Mouse (Mus musculus) kidney, embryonic 14.5 days (tissue): Measurements from ENCODE around the gene C1qtnf1. TPM values are rescaled to one million over a fixed set of nuclear protein-coding genes. Genes with fewer than 3 reads are reported as not detected.

Experiments used
- ATAC-seq: fragments of 200-750 bp; cut with Nextera tagmentation; 2 replicates; pipeline ENCODE4 v1.8.0; 2017; ENCODE audit warnings: moderate number of reproducible peaks, mild to moderate bottlenecking, moderate TSS enrichment, moderate library complexity; ENCODE audit not compliant: low FRiP score, low TSS enrichment
- H3K27ac ChIP-seq: fragments of 300-500 bp; sonication (generic); 2 replicates; pipeline ENCODE4 v1.5.1; 2014; ENCODE audit warnings: low read depth, mild to moderate bottlenecking, low read length, moderate library complexity, mixed read lengths
- H3K27me3 ChIP-seq: fragments of 300-500 bp; sonication (generic); 2 replicates; pipeline ENCODE4 v1.6.1; 2014; ENCODE audit warnings: mild to moderate bottlenecking, low read length; ENCODE audit not compliant: control insufficient read depth, insufficient read depth
- H3K36me3 ChIP-seq: fragments of 300-500 bp; sonication (generic); 2 replicates; pipeline ENCODE4 v1.6.1; 2014; ENCODE audit warnings: low read length, mixed read lengths; ENCODE audit not compliant: control insufficient read depth, insufficient read depth
- H3K4me1 ChIP-seq: fragments of 300-500 bp; sonication (generic); 2 replicates; pipeline ENCODE4 v1.6.1; 2014; ENCODE audit warnings: low read length, mixed read lengths; ENCODE audit not compliant: control insufficient read depth, insufficient read depth
- H3K4me2 ChIP-seq: fragments of 300-500 bp; sonication (generic); replicated peaks from 2 replicates; pipeline ENCODE4 v1.6.1; 2014; ENCODE audit warnings: low read depth, mild to moderate bottlenecking, low read length
- H3K4me3 ChIP-seq: fragments of 300-500 bp; sonication (generic); 2 replicates; pipeline ENCODE4 v1.5.1; 2014; ENCODE audit warnings: mild to moderate bottlenecking, low read length
- H3K9ac ChIP-seq: fragments of 300-500 bp; sonication (generic); 2 replicates; pipeline ENCODE4 v1.6.1; 2014; ENCODE audit warnings: low read depth, mild to moderate bottlenecking, low read length, moderate library complexity
- H3K9me3 ChIP-seq: fragments of 300-500 bp; sonication (generic); 2 replicates; pipeline ENCODE4 v1.6.1; 2016; ENCODE audit warnings: low read length; ENCODE audit not compliant: control insufficient read depth
- WGBS: fragments of 180-500 bp; shearing (Covaris S2); extraction: QIAGEN DNeasy Blood & Tissue Kit; methylation state at CpG from one replicate; pipeline ENCODE4 v1.1.7; 2014; 5-methylcytosine and 5-hydroxymethylcytosine counted together
- polyA plus RNA-seq: library from polyadenylated mRNA; unstranded; fragments of >200 nt; fragmentation: Nextera tagmentation; extraction: Ambion mirVana; gene quantifications from 2 replicates; pipeline ENCODE4 v1.2.1, GENCODE M21; 2014

Gene C1qtnf1
- polyA plus RNA-seq, 1 experiment from 2014 or later: 4.0 TPM

GRCm38 (mm10) chr11:118453886-118454671, 26.1 kb downstream of the C1qtnf1 start:
- 72% methylated on average over 11 of the region's 11 CpGs for WGBS
- Histone ChIP-seq H3K4me2 (no peak overlapping the region), H3K27me3 (no peaks in the 10 kb centered on the region), H3K27ac (no peak overlapping the region), H3K9ac (no peak overlapping the region), H3K9me3 (no peaks in the 10 kb centered on the region), H3K4me1 (peaks cover 4% of the 10 kb centered on the region; the same call in 1 of the 2 replicates), H3K36me3 (no peaks in the 10 kb centered on the region), H3K4me3 (no peak overlapping the region)
- ATAC-seq: no peak

DNA sequence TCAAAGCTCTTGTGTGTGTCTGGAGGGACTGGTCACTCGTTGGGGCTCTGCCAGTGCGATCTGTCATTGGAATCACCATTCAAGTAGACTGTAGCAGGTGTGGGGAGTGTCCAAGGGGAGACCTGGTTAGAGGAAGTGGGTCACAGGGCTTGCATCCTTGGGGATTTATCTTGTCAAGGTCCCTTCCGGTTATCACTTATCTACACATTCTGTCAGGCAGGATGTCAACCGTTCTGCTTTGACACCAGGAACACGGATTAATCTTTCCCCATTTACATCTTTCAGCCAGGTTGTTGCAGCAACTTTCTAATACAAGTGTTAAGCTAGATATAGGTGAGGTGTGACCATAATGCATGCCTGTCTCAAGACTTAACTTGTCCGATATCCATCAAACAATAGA, 27.8 kb downstream of the C1qtnf1 start:
- H3K9me3 ChIP-seq: no peaks in the 10 kb centered on the region; the same call in 1 of the 2 replicates
- WGBS: 80% methylated on average over 6 of the region's 6 CpGs

DNA sequence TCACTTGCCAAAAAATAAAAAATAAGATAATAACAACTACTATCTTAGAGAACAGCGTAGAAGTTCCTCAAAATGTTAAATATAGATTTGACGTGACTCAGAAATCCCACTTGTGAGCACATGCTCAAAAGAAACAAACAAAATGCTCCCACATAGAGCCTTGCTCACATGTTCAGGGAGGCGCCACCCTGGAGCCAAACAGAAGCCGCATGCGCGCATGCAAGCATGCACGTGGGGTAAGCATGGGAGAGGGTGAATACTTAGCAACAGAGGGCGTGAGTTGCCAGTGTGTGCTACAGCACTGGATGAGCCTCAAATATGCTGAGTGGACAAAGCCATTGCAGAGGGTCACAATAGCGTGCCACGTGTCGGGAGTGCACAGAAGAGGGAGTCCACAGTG, 28.9 kb downstream of the C1qtnf1 start:
- Histone ChIP-seq H3K27me3 (no peaks in the 10 kb centered on the region), H3K27ac (no peak overlapping the region), H3K4me1 (peaks cover 6% of the 10 kb centered on the region; the same call in 1 of the 2 replicates), H3K4me2 (no peak overlapping the region), H3K36me3 (no peaks in the 10 kb centered on the region), H3K9ac (no peak overlapping the region), H3K4me3 (no peak overlapping the region), H3K9me3 (no peaks in the 10 kb centered on the region; the same call in 1 of the 2 replicates)
- 82% methylated on average over 11 of the region's 11 CpGs for WGBS
- no peak for ATAC-seq

More for the DNA sequence above, 27.8 kb downstream of the C1qtnf1 start:
- H3K27me3 ChIP-seq: no peaks in the 10 kb centered on the region
- no peak overlapping the region for H3K9ac ChIP-seq
- H3K4me1 ChIP-seq: peaks cover 6% of the 10 kb centered on the region; the same call in 1 of the 2 replicates
- H3K36me3 ChIP-seq: no peaks in the 10 kb centered on the region
- ATAC-seq: no peak
- no peak overlapping the region for H3K4me3 ChIP-seq
- H3K4me2 ChIP-seq: no peak overlapping the region
- H3K27ac ChIP-seq: no peak overlapping the region

DNA sequence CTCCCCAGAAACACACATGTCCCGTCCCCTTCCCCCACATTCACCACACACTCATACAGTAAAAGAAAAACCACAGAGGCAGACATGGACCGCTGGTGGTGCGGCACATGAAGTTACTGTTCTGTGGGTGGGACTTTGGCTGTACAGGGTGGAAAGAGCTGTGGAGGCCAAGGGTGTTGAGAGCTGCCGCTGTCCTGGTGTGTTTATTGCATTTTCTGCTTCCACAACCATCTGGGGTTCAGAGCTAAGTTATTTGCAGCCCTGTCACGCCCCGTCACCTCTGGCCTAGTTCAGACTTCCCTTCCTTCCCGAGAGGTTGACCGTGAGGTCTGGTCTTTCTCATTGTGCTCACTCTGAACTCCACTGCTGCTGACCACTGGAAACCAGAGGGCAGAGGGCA, 31.0 kb downstream of the C1qtnf1 start:
- no peak overlapping the region for H3K27ac ChIP-seq
- H3K4me1 ChIP-seq: peaks cover 6% of the 10 kb centered on the region; the same call in 1 of the 2 replicates
- H3K9ac ChIP-seq: no peak overlapping the region
- 13% methylated on average over 8 of the region's 8 CpGs for WGBS
- ATAC-seq: peak; percentile 66
- no peaks in the 10 kb centered on the region; the same call in 1 of the 2 replicates for H3K9me3 ChIP-seq
- no peak overlapping the region for H3K4me3 ChIP-seq
- H3K4me2 ChIP-seq: no peak overlapping the region
- no peaks in the 10 kb centered on the region for H3K36me3 ChIP-seq
- H3K27me3 ChIP-seq: no peaks in the 10 kb centered on the region

- Histone ChIP-seq H3K36me3 (no peaks in the 10 kb centered on the region), H3K27me3 (no peaks in the 10 kb centered on the region), H3K9ac (no peak overlapping the region), H3K9me3 (no peaks in the 10 kb centered on the region; the same call in 1 of the 2 replicates), H3K27ac (no peak overlapping the region), H3K4me2 (no peak overlapping the region), H3K4me3 (no peak overlapping the region), H3K4me1 (peaks cover 6% of the 10 kb centered on the region; the same call in 1 of the 2 replicates)
- ATAC-seq: peak; percentile 13; the same call in 1 of the 2 replicates
- 60% methylated on average over 4 of the region's 4 CpGs for WGBS
Measured at GRCm38 (mm10) chr11:118459536-118459935, 31.5 kb downstream of the C1qtnf1 start.

GRCm38 (mm10) chr11:118460280-118460679, 32.3 kb downstream of the C1qtnf1 start:
- WGBS: 72% methylated on average over 6 of the region's 6 CpGs
- Histone ChIP-seq H3K4me2 (no peak overlapping the region), H3K27me3 (no peaks in the 10 kb centered on the region), H3K9me3 (no peaks in the 10 kb centered on the region; the same call in 1 of the 2 replicates), H3K36me3 (no peaks in the 10 kb centered on the region), H3K27ac (no peak overlapping the region), H3K4me3 (no peak overlapping the region), H3K9ac (no peak overlapping the region), H3K4me1 (peaks cover 6% of the 10 kb centered on the region; the same call in 1 of the 2 replicates)
- ATAC-seq: no peak

DNA sequence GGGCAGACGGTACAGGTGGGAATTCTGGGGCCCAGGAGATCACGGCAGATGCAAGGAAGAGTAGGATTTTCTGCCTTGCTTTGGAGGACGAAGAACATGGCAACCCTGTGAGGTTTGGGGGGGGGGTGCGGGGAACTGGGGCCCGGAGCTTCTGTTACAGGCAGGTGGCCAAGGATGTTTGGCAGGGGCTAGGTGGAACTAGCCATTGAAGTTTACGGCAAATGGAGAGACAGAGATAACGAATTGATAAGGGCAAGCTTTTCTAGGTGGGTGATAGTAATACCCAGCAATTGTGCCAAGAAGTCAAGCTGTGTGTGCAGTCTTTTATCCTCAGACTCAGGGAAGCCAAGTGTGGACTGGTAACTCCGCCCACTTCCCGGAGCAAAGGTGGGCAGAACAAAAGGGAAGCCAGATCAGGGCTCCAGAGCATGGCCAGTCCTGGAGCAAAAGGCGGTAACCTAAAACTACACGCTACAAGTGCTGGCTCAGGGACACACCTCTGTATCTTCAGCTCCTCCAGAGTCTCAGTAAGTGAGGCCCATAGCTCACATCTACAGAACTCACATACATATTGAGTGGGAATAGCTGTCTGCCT, 39.5 kb downstream of the C1qtnf1 start:
- H3K4me3 ChIP-seq: no peak overlapping the region
- H3K36me3 ChIP-seq: no peaks in the 10 kb centered on the region
- H3K4me1 ChIP-seq: 0 out of 2 replicates have a peak, but pooled peaks cover 8% of the 10 kb centered on the region
- H3K9ac ChIP-seq: no peak overlapping the region
- no peaks in the 10 kb centered on the region for H3K9me3 ChIP-seq
- H3K4me2 ChIP-seq: no peak overlapping the region
- WGBS: 60% methylated on average over 11 of the region's 11 CpGs
- no peaks in the 10 kb centered on the region for H3K27me3 ChIP-seq
- ATAC-seq: no peak
- no peak overlapping the region for H3K27ac ChIP-seq

- ATAC-seq: no peak
- 83% methylated on average over 10 of the region's 10 CpGs for WGBS
- H3K9me3 ChIP-seq: no peaks in the 10 kb centered on the region
- no peak overlapping the region for H3K4me3 ChIP-seq
- no peaks in the 10 kb centered on the region for H3K27me3 ChIP-seq
- peak overlapping the region; percentile 17; the same call in 1 of the 2 replicates for H3K27ac ChIP-seq
- no peak overlapping the region for H3K4me2 ChIP-seq
- H3K4me1 ChIP-seq: 0 out of 2 replicates have a peak, but pooled peaks cover 8% of the 10 kb centered on the region
- H3K9ac ChIP-seq: no peak overlapping the region
- H3K36me3 ChIP-seq: no peaks in the 10 kb centered on the region
Measured at GRCm38 (mm10) chr11:118469509-118470160, 41.6 kb downstream of the C1qtnf1 start.
